Mouse (Mus musculus) MEL (cell line): Measurements from ENCODE around the gene Gm10197. TPM values are rescaled to one million over a fixed set of nuclear protein-coding genes. Genes with fewer than 3 reads are reported as not detected.

Source experiments
- DNase-seq: peaks from one replicate; pipeline ENCODE4 v3.0.0; 2011; ENCODE audit warnings: low read depth, low spot score
- H3K27ac ChIP-seq: 2 replicates; pipeline ENCODE4 v1.5.1; 2012; ENCODE audit warnings: low read depth, mild to moderate bottlenecking, control low read depth, low read length, moderate library complexity; ENCODE audit not compliant: control insufficient read depth
- H3K27me3 ChIP-seq, 2 experiments: fragments of 150-350 bp in 1 of 2; sonication (generic) in 1 of 2; 2 replicates each; pipeline ENCODE4 v1.6.1; 2012; ENCODE audit warnings: low read length in 2 of 2, mild to moderate bottlenecking in 2 of 2, improper control_type of control experiment in 1 of 2, moderate library complexity in 1 of 2; ENCODE audit not compliant: insufficient read depth in 2 of 2, control insufficient read depth in 1 of 2
- H3K36me3 ChIP-seq, 2 experiments: 2 replicates each; pipeline ENCODE4 v1.6.1; 2012 to 2014; ENCODE audit warnings: low read length in 2 of 2, improper control_type of control experiment in 1 of 2, inconsistent platforms in 1 of 2, mild to moderate bottlenecking in 1 of 2; ENCODE audit not compliant: insufficient read depth in 2 of 2, control insufficient read depth in 1 of 2
- H3K4me1 ChIP-seq, 2 experiments: fragments of 150-350 bp in 1 of 2; sonication (generic) in 1 of 2; 2 replicates each; pipeline ENCODE4 v1.6.1; 2012; ENCODE audit warnings: low read length in 2 of 2, improper control_type of control experiment in 1 of 2, mild to moderate bottlenecking in 1 of 2; ENCODE audit not compliant: insufficient read depth in 2 of 2, control insufficient read depth in 1 of 2
- H3K4me3 ChIP-seq, 2 experiments: fragments of 150-350 bp in 1 of 2; sonication (generic) in 1 of 2; 2 replicates each; pipeline ENCODE4 v1.5.1; 2012; ENCODE audit warnings: low read depth in 2 of 2, low read length in 2 of 2, mild to moderate bottlenecking in 2 of 2, moderate library complexity in 2 of 2, control low read depth in 1 of 2, improper control_type of control experiment in 1 of 2; ENCODE audit not compliant: control insufficient read depth in 1 of 2, insufficient read depth in 1 of 2
- H3K79me2 ChIP-seq: 2 replicates; pipeline ENCODE4 v1.6.1; 2012; ENCODE audit warnings: mild to moderate bottlenecking, low read length, moderate library complexity; ENCODE audit not compliant: control insufficient read depth, poor library complexity, insufficient read depth
- H3K9ac ChIP-seq: 2 replicates; pipeline ENCODE4 v1.6.1; 2012; ENCODE audit warnings: low read depth, mild to moderate bottlenecking, control low read depth, low read length, moderate library complexity; ENCODE audit not compliant: control insufficient read depth, poor library complexity, severe bottlenecking
- H3K9me3 ChIP-seq: fragments of 150-350 bp; sonication (generic); replicated peaks from 2 replicates; pipeline ENCODE4 v1.6.1; 2012; ENCODE audit warnings: mild to moderate bottlenecking, low read length, improper control_type of control experiment, moderate library complexity; ENCODE audit not compliant: insufficient read depth
- BHLHE40 ChIP-seq: IDR thresholded peaks from 2 replicates; pipeline ENCODE4 v1.6.1; 2012; ENCODE audit warnings: low read depth, mild to moderate bottlenecking, inconsistent platforms, low read length, improper control_type of control experiment, borderline replicate concordance
- CHD1 ChIP-seq: IDR thresholded peaks from 2 replicates; pipeline ENCODE4 v1.6.1; 2012; ENCODE audit warnings: low read depth, mild to moderate bottlenecking, inconsistent platforms, low read length, improper control_type of control experiment
- CTCF ChIP-seq, 3 experiments: IDR thresholded peaks in 2 of 3; conservative IDR thresholded peaks in 1 of 3; 2 replicates each; pipeline ENCODE4 v1.5.1; 2011 to 2012; ENCODE audit warnings: low read length in 3 of 3, low read depth in 2 of 3, mild to moderate bottlenecking in 2 of 3, improper control_type of control experiment in 1 of 3, inconsistent platforms in 1 of 3, mixed read lengths in 1 of 3, moderate library complexity in 1 of 3; ENCODE audit not compliant: control insufficient read depth in 1 of 3, insufficient read depth in 1 of 3, poor library complexity in 1 of 3, severe bottlenecking in 1 of 3
- ELF1 ChIP-seq: IDR thresholded peaks from 2 replicates; pipeline ENCODE4 v1.6.1; 2014; ENCODE audit warnings: low read depth, mild to moderate bottlenecking, inconsistent platforms, low read length, improper control_type of control experiment, moderate library complexity
- EP300 ChIP-seq, 2 experiments: IDR thresholded peaks; 2 replicates each; pipeline ENCODE4 v1.6.1; 2011; ENCODE audit warnings: improper control_type of control experiment in 2 of 2, low read length in 2 of 2, low read depth in 1 of 2, mild to moderate bottlenecking in 1 of 2
- GABPA ChIP-seq: IDR thresholded peaks from 2 replicates; pipeline ENCODE4 v1.6.1; 2012; ENCODE audit warnings: low read depth, mild to moderate bottlenecking, inconsistent platforms, low read length, improper control_type of control experiment, moderate library complexity
- GATA1 ChIP-seq: IDR thresholded peaks from 2 replicates; pipeline ENCODE4 v1.6.1; 2011; ENCODE audit warnings: low read depth, low read length, improper control_type of control experiment
- JUND ChIP-seq: IDR thresholded peaks from 2 replicates; pipeline ENCODE4 v1.6.1; 2011; ENCODE audit warnings: low read depth, mild to moderate bottlenecking, improper control_type of control experiment, low read length
- KAT2A ChIP-seq: conservative IDR thresholded peaks from 2 replicates; pipeline ENCODE4 v1.6.1; 2012; ENCODE audit warnings: low read depth, low read length, improper control_type of control experiment, inconsistent platforms
- MAFK ChIP-seq: IDR thresholded peaks from 2 replicates; pipeline ENCODE4 v1.6.1; 2011; ENCODE audit warnings: low read depth, mild to moderate bottlenecking, low read length, improper control_type of control experiment, borderline replicate concordance
- MAX ChIP-seq: IDR thresholded peaks from 2 replicates; pipeline ENCODE4 v1.6.1; 2011; ENCODE audit warnings: low read length, improper control_type of control experiment
- MEF2A ChIP-seq: IDR thresholded peaks from 2 replicates; pipeline ENCODE4 v1.6.1; 2014; ENCODE audit warnings: low read depth, mild to moderate bottlenecking, inconsistent platforms, low read length, improper control_type of control experiment; ENCODE audit not compliant: poor library complexity, insufficient replicate concordance, severe bottlenecking; ENCODE audit errors: extremely low read depth
- MYB ChIP-seq: IDR thresholded peaks from 2 replicates; pipeline ENCODE4 v1.6.1; 2011; ENCODE audit warnings: mild to moderate bottlenecking, low read depth, low read length, improper control_type of control experiment
- MYC ChIP-seq: IDR thresholded peaks from 2 replicates; pipeline ENCODE4 v1.6.1; 2011; ENCODE audit warnings: low read depth, mild to moderate bottlenecking, low read length, improper control_type of control experiment, moderate library complexity
- NELFE ChIP-seq: IDR thresholded peaks from 2 replicates; pipeline ENCODE4 v1.6.1; 2011; ENCODE audit warnings: low read depth, low read length, improper control_type of control experiment
- NRF1 ChIP-seq: IDR thresholded peaks from 2 replicates; pipeline ENCODE4 v1.6.1; 2014; ENCODE audit warnings: low read depth, mild to moderate bottlenecking, inconsistent platforms, low read length, improper control_type of control experiment, moderate library complexity; ENCODE audit not compliant: poor library complexity, insufficient read depth, severe bottlenecking
- POLR2AphosphoS2 ChIP-seq: IDR thresholded peaks from 2 replicates; pipeline ENCODE4 v1.6.1; 2011; ENCODE audit warnings: low read length, improper control_type of control experiment
- RAD21 ChIP-seq: IDR thresholded peaks from 2 replicates; pipeline ENCODE4 v1.6.1; 2011; ENCODE audit warnings: mild to moderate bottlenecking, low read depth, low read length, improper control_type of control experiment
- RCOR1 ChIP-seq: IDR thresholded peaks from 2 replicates; pipeline ENCODE4 v1.6.1; 2012; ENCODE audit warnings: low read depth, mild to moderate bottlenecking, inconsistent platforms, low read length, improper control_type of control experiment
- TAL1 ChIP-seq: IDR thresholded peaks from 2 replicates; pipeline ENCODE4 v1.6.1; 2012; ENCODE audit warnings: mild to moderate bottlenecking, inconsistent platforms, low read length, moderate library complexity, mixed read lengths
- TCF12 ChIP-seq: IDR thresholded peaks from 2 replicates; pipeline ENCODE4 v1.6.1; 2014; ENCODE audit warnings: low read depth, mild to moderate bottlenecking, inconsistent platforms, low read length, improper control_type of control experiment, moderate library complexity
- UBTF ChIP-seq: IDR thresholded peaks from 2 replicates; pipeline ENCODE4 v1.6.1; 2012; ENCODE audit warnings: low read depth, mild to moderate bottlenecking, inconsistent platforms, low read length, improper control_type of control experiment, moderate library complexity, borderline replicate concordance; ENCODE audit not compliant: insufficient read depth
- USF1 ChIP-seq: IDR thresholded peaks from 2 replicates; pipeline ENCODE4 v1.6.1; 2014; ENCODE audit warnings: low read depth, mild to moderate bottlenecking, inconsistent platforms, low read length, improper control_type of control experiment, moderate library complexity
- USF2 ChIP-seq, 2 experiments: IDR thresholded peaks; 2 replicates each; pipeline ENCODE4 v1.6.1; 2011 to 2012; ENCODE audit warnings: improper control_type of control experiment in 2 of 2, low read length in 2 of 2, borderline replicate concordance in 1 of 2, inconsistent platforms in 1 of 2, low read depth in 1 of 2, mild to moderate bottlenecking in 1 of 2; ENCODE audit not compliant: insufficient read depth in 1 of 2
- polyA plus RNA-seq, 2 experiments: library from polyadenylated mRNA; stranded (reverse) in 1 of 2; unstranded in 1 of 2; fragments of >175 nt in 1 of 2; fragments of >200 nt in 1 of 2; gene quantifications; 2 replicates each; pipeline versions ENCODE4 v1.2.1 to v1.2.4; 2012; ENCODE audit warnings: low replicate concordance in 2 of 2, low read depth in 1 of 2; ENCODE audit not compliant: insufficient read length in 2 of 2, insufficient read depth in 1 of 2, missing spikeins in 1 of 2
- total RNA-seq: library from RNA; depleted of rRNA; stranded (reverse); fragments of 300-350 nt; gene quantifications from 2 replicates; pipeline ENCODE4 v1.2.3, GENCODE M21; 2012

Gene Gm10197
- total and polyA plus RNA-seq, 3 experiments, result 5.4 to 53.0 TPM; not detected in 1

GRCm38 (mm10) chr19:53390495-53391007 is 19.0 kb upstream of the Gm10197 start, which contains the start of gene Smndc1 (continued):
- TF ChIP-seq EP300 (IDR thresholded peaks at IDR 0.05; ENCODE audit: low read depth in 1 of 2, low read length in 2 of 2) (peak in 1 of 2 experiments; percentile 51; a peak in 2 of 4 replicates), MAFK (no peak), BHLHE40 (peak; percentile 40; the same call in 1 of the 2 replicates), KAT2A (peak; percentile 97), MYC (peak; percentile 95), MAX (peak; percentile 97), GABPA (no peak; the same call in 1 of the 2 replicates), JUND (no peak), TCF12 (peak; percentile 78), CTCF (IDR thresholded peaks at IDR 0.05 in 2 of 3, conservative IDR thresholded peaks at IDR 0.05 in 1 of 3; ENCODE audit: control insufficient read depth in 1 of 3, insufficient read depth in 1 of 3, low read depth in 2 of 3, low read length in 3 of 3, poor library complexity in 1 of 3, severe bottlenecking in 1 of 3) (no peak), MYB (no peak), ELF1 (peak; percentile 88), RAD21 (no peak), USF2 (IDR thresholded peaks at IDR 0.05; ENCODE audit: borderline replicate concordance in 1 of 2, insufficient read depth in 1 of 2, low read depth in 1 of 2, low read length in 2 of 2) (peak; percentile 85 to 94), TAL1 (no peak), POLR2AphosphoS2 (peak; percentile 94), GATA1 (0 out of 2 replicates have a peak, but pooled peaks have one; percentile 18), NELFE (peak; percentile 98), RCOR1 (peak; percentile 46; the same call in 1 of the 2 replicates), CHD1 (no peak), UBTF (no peak), USF1 (peak; percentile 100)

- Histone ChIP-seq H3K4me1 (peaks cover 5 to 25% of the 10 kb centered on the region in 2 experiments), H3K36me3 (peaks cover 38 to 48% of the 10 kb centered on the region in 2 experiments)
- no peak for DNase-seq
Measured at GRCm38 (mm10) chr19:53389851-53390431, 18.4 kb upstream of the Gm10197 start.

More at GRCm38 (mm10) chr19:53389851-53390431, 18.4 kb upstream of the Gm10197 start:
- Histone ChIP-seq H3K9ac (peak overlapping the region; percentile 99), H3K27me3 (no peaks in the 10 kb centered on the region), H3K79me2 (peaks cover 41% of the 10 kb centered on the region), H3K27ac (peak overlapping the region; percentile 74), H3K4me3 (peak overlapping the region; percentile 93 to 97), H3K9me3 (no peaks in the 10 kb centered on the region)
- TF ChIP-seq EP300 (IDR thresholded peaks at IDR 0.05; ENCODE audit: low read depth in 1 of 2, low read length in 2 of 2) (no peak), CTCF (IDR thresholded peaks at IDR 0.05 in 2 of 3, conservative IDR thresholded peaks at IDR 0.05 in 1 of 3; ENCODE audit: control insufficient read depth in 1 of 3, insufficient read depth in 1 of 3, low read depth in 2 of 3, low read length in 3 of 3, poor library complexity in 1 of 3, severe bottlenecking in 1 of 3) (0 out of 6 replicates have a peak, but pooled peaks of 1 of the 3 experiments have one; percentile 20), MAFK (no peak), UBTF (peak; percentile 99), BHLHE40 (no peak), MAX (no peak), NRF1 (no peak), MEF2A (no peak)
